Mouse (Mus musculus) midbrain, embryonic 10.5 days (tissue): ENCODE results near the gene Atp10a. TPM values are rescaled to one million over a fixed set of nuclear protein-coding genes. Genes with fewer than 3 reads are reported as not detected.

Experiments used
- DNase-seq: peaks from one replicate; pipeline ENCODE4 v3.0.0-alpha.2; 2017; ENCODE audit warnings: low spot score
- H3K27ac ChIP-seq: fragments of 300-500 bp; sonication (generic); replicated peaks from 2 replicates; pipeline ENCODE4 v1.5.1; 2016; ENCODE audit warnings: mild to moderate bottlenecking
- H3K27me3 ChIP-seq: fragments of 300-500 bp; sonication (generic); 2 replicates; pipeline ENCODE4 v1.6.1; 2016; ENCODE audit warnings: low read depth, mild to moderate bottlenecking; ENCODE audit not compliant: poor library complexity, severe bottlenecking
- H3K36me3 ChIP-seq: fragments of 300-500 bp; sonication (generic); 2 replicates; pipeline ENCODE4 v1.6.1; 2016; ENCODE audit warnings: mild to moderate bottlenecking, moderate library complexity
- H3K4me1 ChIP-seq: fragments of 300-500 bp; sonication (generic); 2 replicates; pipeline ENCODE4 v1.6.1; 2016
- H3K4me3 ChIP-seq: fragments of 300-500 bp; sonication (generic); 2 replicates; pipeline ENCODE4 v1.5.1; 2016; ENCODE audit warnings: mild to moderate bottlenecking, moderate library complexity
- H3K9me3 ChIP-seq: fragments of 300-500 bp; sonication (generic); replicated peaks from 2 replicates; pipeline ENCODE4 v1.6.1; 2016; ENCODE audit warnings: mild to moderate bottlenecking
- WGBS: fragments of 180-500 bp; shearing (Covaris S2); methylation state at CpG from one replicate; pipeline ENCODE4 v1.1.7; 2016; 5-methylcytosine and 5-hydroxymethylcytosine counted together
- polyA plus RNA-seq: library from polyadenylated mRNA; unstranded; fragments of >200 nt; fragmentation: Nextera tagmentation; extraction: Ambion mirVana; gene quantifications from 2 replicates; pipeline ENCODE4 v1.2.1, GENCODE M21; 2016

Atp10a gene
- polyA plus RNA-seq, 1 experiment from 2014 or later, result 1.7 TPM

GRCm38 (mm10) chr7:58752041-58752440 lies 96.1 kb downstream of the Atp10a start:
- WGBS, result 91% methylated on average over 5 of the region's 5 CpGs
- H3K36me3 ChIP-seq, result no peaks in the 10 kb centered on the region
- DNase-seq, result no peak
- no peaks in the 10 kb centered on the region for H3K27me3 ChIP-seq
- H3K4me1 ChIP-seq, result no peaks in the 10 kb centered on the region
- no peak overlapping the region for H3K4me3 ChIP-seq
- no peak overlapping the region for H3K27ac ChIP-seq
- H3K9me3 ChIP-seq, result no peaks in the 10 kb centered on the region

GRCm38 (mm10) chr7:58754076-58754475 lies 98.1 kb downstream of the Atp10a start:
- DNase-seq, result no peak
- H3K36me3 ChIP-seq, result no peaks in the 10 kb centered on the region

GRCm38 (mm10) chr7:58754536-58754935 lies 98.6 kb downstream of the Atp10a start:
- H3K27me3 ChIP-seq, result no peaks in the 10 kb centered on the region
- H3K4me3 ChIP-seq, result no peak overlapping the region
- H3K27ac ChIP-seq, result no peak overlapping the region
- 92% methylated on average over 4 of the region's 4 CpGs for WGBS
- DNase-seq, result no peak
- no peaks in the 10 kb centered on the region for H3K9me3 ChIP-seq
- no peaks in the 10 kb centered on the region for H3K4me1 ChIP-seq
- H3K36me3 ChIP-seq, result no peaks in the 10 kb centered on the region

More at GRCm38 (mm10) chr7:58754076-58754475, 98.1 kb downstream of the Atp10a start:
- Histone ChIP-seq H3K27ac (no peak overlapping the region), H3K9me3 (no peaks in the 10 kb centered on the region), H3K4me3 (no peak overlapping the region), H3K4me1 (no peaks in the 10 kb centered on the region), H3K27me3 (no peaks in the 10 kb centered on the region)
- WGBS, result 84% methylated on average over 1 of the region's 1 CpGs

GRCm38 (mm10) chr7:58755083-58755482 lies 99.1 kb downstream of the Atp10a start:
- Histone ChIP-seq H3K4me1 (no peaks in the 10 kb centered on the region), H3K27ac (no peak overlapping the region), H3K27me3 (no peaks in the 10 kb centered on the region), H3K36me3 (no peaks in the 10 kb centered on the region), H3K9me3 (no peaks in the 10 kb centered on the region), H3K4me3 (no peak overlapping the region)
- no peak for DNase-seq

GRCm38 (mm10) chr7:58755846-58756245 lies 99.9 kb downstream of the Atp10a start:
- 90% methylated on average over 1 of the region's 1 CpGs for WGBS
- H3K4me3 ChIP-seq, result no peak overlapping the region

GRCm38 (mm10) chr7:58757331-58757730 lies 101.4 kb downstream of the Atp10a start:
- no peak overlapping the region for H3K4me3 ChIP-seq
- 73% methylated on average over 2 of the region's 2 CpGs for WGBS
- H3K27ac ChIP-seq, result no peak overlapping the region
- H3K36me3 ChIP-seq, result no peaks in the 10 kb centered on the region
- no peaks in the 10 kb centered on the region for H3K4me1 ChIP-seq
- no peaks in the 10 kb centered on the region for H3K9me3 ChIP-seq
- DNase-seq, result no peak
- H3K27me3 ChIP-seq, result no peaks in the 10 kb centered on the region

More at GRCm38 (mm10) chr7:58755846-58756245, 99.9 kb downstream of the Atp10a start:
- no peaks in the 10 kb centered on the region for H3K4me1 ChIP-seq
- H3K27ac ChIP-seq, result no peak overlapping the region
- DNase-seq, result no peak
- H3K36me3 ChIP-seq, result no peaks in the 10 kb centered on the region
- no peaks in the 10 kb centered on the region for H3K27me3 ChIP-seq
- H3K9me3 ChIP-seq, result no peaks in the 10 kb centered on the region

- H3K4me1 ChIP-seq, result no peaks in the 10 kb centered on the region
- WGBS, result 87% methylated on average over 3 of the region's 3 CpGs
- H3K27me3 ChIP-seq, result no peaks in the 10 kb centered on the region
- H3K9me3 ChIP-seq, result no peaks in the 10 kb centered on the region
- no peak for DNase-seq
- H3K27ac ChIP-seq, result no peak overlapping the region
- no peaks in the 10 kb centered on the region for H3K36me3 ChIP-seq
- no peak overlapping the region for H3K4me3 ChIP-seq
These were observed 102.4 kb downstream of the Atp10a start for GRCm38 (mm10) chr7:58758396-58758795.

GRCm38 (mm10) chr7:58759265-58759664 lies 103.3 kb downstream of the Atp10a start:
- no peak overlapping the region for H3K4me3 ChIP-seq
- H3K27ac ChIP-seq, result no peak overlapping the region
- no peaks in the 10 kb centered on the region for H3K27me3 ChIP-seq
- WGBS, result 89% methylated on average over 4 of the region's 4 CpGs
- no peaks in the 10 kb centered on the region for H3K9me3 ChIP-seq
- no peak for DNase-seq
- no peaks in the 10 kb centered on the region for H3K36me3 ChIP-seq
- H3K4me1 ChIP-seq, result no peaks in the 10 kb centered on the region

GRCm38 (mm10) chr7:58767257-58767656 lies 111.3 kb downstream of the Atp10a start:
- Histone ChIP-seq H3K4me3 (no peak overlapping the region), H3K36me3 (no peaks in the 10 kb centered on the region), H3K4me1 (no peaks in the 10 kb centered on the region), H3K9me3 (no peaks in the 10 kb centered on the region), H3K27me3 (no peaks in the 10 kb centered on the region), H3K27ac (no peak overlapping the region)
- 89% methylated on average over 6 of the region's 6 CpGs for WGBS
- DNase-seq, result no peak

GRCm38 (mm10) chr7:58768253-58768652 lies 112.3 kb downstream of the Atp10a start:
- H3K36me3 ChIP-seq, result no peaks in the 10 kb centered on the region
- no peaks in the 10 kb centered on the region for H3K4me1 ChIP-seq
- no peak overlapping the region for H3K4me3 ChIP-seq
- no peak for DNase-seq
- no peak overlapping the region for H3K27ac ChIP-seq
- 89% methylated on average over 2 of the region's 2 CpGs for WGBS
- no peaks in the 10 kb centered on the region for H3K27me3 ChIP-seq
- no peaks in the 10 kb centered on the region for H3K9me3 ChIP-seq

- H3K9me3 ChIP-seq, result no peaks in the 10 kb centered on the region
- DNase-seq, result peak; percentile 22
- no peaks in the 10 kb centered on the region for H3K36me3 ChIP-seq
- no peak overlapping the region for H3K4me3 ChIP-seq
- H3K4me1 ChIP-seq, result no peaks in the 10 kb centered on the region
- WGBS, result 66% methylated on average over 3 of the region's 3 CpGs
- H3K27me3 ChIP-seq, result no peaks in the 10 kb centered on the region
- no peak overlapping the region for H3K27ac ChIP-seq
These were observed 114.3 kb downstream of the Atp10a start for GRCm38 (mm10) chr7:58770254-58770653.

GRCm38 (mm10) chr7:58772048-58772690 lies 116.2 kb downstream of the Atp10a start:
- H3K27ac ChIP-seq, result no peak overlapping the region
- no peaks in the 10 kb centered on the region for H3K9me3 ChIP-seq
- H3K36me3 ChIP-seq, result no peaks in the 10 kb centered on the region
- no peaks in the 10 kb centered on the region for H3K27me3 ChIP-seq
- H3K4me1 ChIP-seq, result no peaks in the 10 kb centered on the region
- 91% methylated on average over 6 of the region's 6 CpGs for WGBS
- H3K4me3 ChIP-seq, result no peak overlapping the region
- no peak for DNase-seq

GRCm38 (mm10) chr7:58779146-58779545 lies 123.2 kb downstream of the Atp10a start:
- Histone ChIP-seq H3K4me3 (no peak overlapping the region), H3K9me3 (no peaks in the 10 kb centered on the region), H3K27ac (no peak overlapping the region), H3K36me3 (no peaks in the 10 kb centered on the region), H3K27me3 (no peaks in the 10 kb centered on the region), H3K4me1 (no peaks in the 10 kb centered on the region)
- no peak for DNase-seq

- Histone ChIP-seq H3K27ac (no peak overlapping the region), H3K4me3 (no peak overlapping the region), H3K9me3 (no peaks in the 10 kb centered on the region), H3K27me3 (no peaks in the 10 kb centered on the region), H3K36me3 (peaks cover 5% of the 10 kb centered on the region; the same call in 1 of the 2 replicates), H3K4me1 (peaks cover 20% of the 10 kb centered on the region)
- no peak for DNase-seq
- WGBS, result 84% methylated on average over 4 of the region's 4 CpGs
These were observed 131.0 kb downstream of the Atp10a start for GRCm38 (mm10) chr7:58786986-58787385.
